Mouse (Mus musculus) frontal cortex, postnatal 36 days (tissue): ENCODE results near the gene Olfr329-ps.
A peak's percentile ranks its signal among the peaks of the same experiment; 100 is the strongest.
"Not testable (repeated sequence)": the region's sequence is repeated elsewhere in the genome, so short reads cannot be mapped to it uniquely, and the experiment has no call there.

ENCODE experiments used
- DNase-seq, 2 experiments: peaks; one replicate each; pipeline ENCODE4 v3.0.0; 2022; ENCODE audit warnings: low spot score in 2 of 2

The Olfr329-ps gene

DNA sequence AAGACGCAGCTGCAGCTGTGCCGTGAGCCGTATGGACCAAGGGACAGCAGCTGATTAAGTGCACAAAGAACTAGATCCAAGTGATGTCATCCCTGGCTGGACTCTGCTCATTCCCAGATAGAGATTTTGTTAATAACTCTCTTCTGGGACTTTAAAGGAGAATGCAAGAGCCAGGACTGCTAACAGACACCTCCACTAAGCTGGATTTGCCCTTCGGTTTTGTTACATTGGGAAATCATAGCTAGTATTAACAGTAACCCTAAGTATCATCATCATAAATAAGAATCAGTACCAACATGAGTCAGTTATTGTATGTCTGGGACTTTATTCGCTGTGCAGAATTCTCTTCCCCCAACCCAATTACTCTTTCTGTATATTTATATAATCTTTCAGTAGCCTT lies at the start of gene Olfr329-ps:
TSS of gene Olfr329-ps (minus strand) at position 101 of the 400 bp plus-strand sequence.
- DNase-seq: no peak

DNA sequence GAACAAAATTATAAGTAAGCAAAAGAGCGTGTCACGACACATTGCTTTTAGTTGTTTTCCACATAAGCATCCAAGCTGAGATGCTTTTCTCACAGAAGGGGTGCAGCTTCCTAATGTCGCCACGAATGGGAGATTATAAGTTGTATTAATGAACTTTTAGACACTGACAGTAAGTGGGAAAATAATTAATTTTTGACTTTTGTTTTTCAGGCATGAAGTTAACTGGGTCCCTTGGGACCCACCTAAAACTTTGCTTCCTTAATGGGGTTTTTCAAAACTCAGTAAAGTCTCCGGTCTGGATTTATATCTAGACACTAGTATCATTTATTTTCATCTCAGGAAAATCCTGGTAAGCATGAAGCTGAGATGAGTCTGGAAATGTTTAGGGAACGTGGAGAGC lies 48.6 kb upstream of the Olfr329-ps start, which contains the start of gene Olfr324:
TSS of gene Olfr324 (plus strand) at position 301 of the 400 bp plus-strand sequence.
- DNase-seq: no peak

DNA sequence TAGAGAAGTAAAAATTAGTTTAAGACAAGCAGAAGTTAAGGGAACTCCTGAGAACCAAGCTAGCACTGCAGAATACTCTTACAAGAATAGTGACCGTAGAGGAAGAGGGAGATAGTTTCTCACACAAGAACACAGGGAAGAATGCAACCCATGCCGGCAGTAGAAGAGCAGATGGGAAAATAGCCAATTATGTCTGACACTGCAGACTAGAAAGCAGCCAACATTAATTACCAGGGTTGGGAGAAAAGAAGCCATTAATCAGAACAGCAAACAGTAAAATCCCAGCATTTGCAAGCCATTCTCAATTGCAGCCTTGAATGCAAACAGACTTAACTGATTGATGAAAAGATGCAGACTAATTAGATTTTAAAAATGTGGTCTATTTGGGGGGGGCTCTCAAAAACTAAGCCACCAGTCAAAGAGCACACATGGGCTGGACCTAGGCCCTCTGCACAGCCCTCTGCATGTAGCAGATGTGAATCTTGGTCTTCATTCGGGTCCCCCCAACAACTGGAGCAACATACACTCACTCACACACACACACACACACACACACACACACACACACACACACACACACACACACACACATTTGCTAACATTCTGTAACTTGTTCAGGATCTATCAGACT lies 42.5 kb upstream of the Olfr329-ps start:
- no peak for DNase-seq

DNA sequence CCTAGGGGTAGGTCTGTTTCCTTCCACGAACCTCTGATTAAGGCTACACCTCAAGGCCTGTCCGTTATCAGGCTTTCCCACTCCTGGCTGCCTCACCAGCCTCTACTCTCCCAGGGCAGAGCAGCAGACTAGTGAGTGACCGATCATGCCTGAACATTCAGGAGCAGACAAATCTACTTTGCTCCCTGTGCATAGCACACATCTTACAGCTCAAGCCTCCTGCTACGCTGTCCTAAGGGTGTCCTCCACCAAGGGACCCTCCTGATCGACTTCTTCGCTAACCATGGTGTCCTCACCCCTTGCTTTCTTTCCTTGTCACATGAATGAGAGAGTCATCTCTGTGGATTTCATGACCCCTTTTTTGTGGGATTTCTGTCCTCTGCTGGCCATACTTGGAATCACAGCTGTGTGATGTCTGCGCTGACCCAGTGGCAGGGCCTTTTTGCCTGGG lies 41.7 kb upstream of the Olfr329-ps start:
- DNase-seq: peak; percentile 12 to 13

DNA sequence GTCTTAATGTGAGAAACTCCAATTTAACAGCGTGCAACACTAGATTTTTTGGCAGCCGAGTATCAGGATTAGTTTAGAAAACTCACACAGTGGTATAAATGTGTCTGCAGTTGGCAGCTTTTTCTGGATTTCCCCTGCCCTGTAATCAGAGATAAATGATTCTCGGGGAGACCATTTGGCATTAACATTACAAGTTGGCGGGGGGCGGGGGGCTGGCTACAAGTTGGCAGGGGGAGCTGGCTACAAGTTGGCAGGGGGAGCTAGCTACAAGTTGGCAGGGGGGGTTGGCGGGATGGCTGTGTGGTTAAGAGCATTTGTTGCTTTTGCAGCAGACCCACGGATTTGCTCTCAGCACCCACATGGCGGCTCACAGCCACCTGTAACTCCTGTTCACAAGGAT lies 32.4 kb upstream of the Olfr329-ps start:
- DNase-seq: peak; percentile 3 to 25

DNA sequence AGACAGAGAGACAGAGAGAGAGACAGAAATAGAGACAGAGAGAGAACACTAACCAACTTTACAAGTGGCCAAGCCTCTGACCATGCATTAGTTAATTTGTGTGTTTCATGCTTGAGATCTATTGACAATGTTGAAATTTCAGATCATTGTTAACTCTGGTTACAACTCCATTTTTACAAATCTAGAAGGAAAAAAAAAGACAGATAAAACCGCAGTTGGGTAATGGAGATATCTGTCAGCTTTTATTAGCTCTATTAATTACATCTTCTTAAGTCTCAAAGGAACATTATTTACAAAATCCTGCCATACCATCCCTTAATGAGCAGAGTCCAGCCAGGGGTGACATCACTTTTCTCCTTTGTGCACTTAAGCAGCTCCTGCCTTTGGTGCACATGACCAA lies 31.2 kb upstream of the Olfr329-ps start, which contains the start of gene Olfr325:
TSS of gene Olfr325 (plus strand) at position 301 of the 400 bp plus-strand sequence.
- DNase-seq: no peak

DNA sequence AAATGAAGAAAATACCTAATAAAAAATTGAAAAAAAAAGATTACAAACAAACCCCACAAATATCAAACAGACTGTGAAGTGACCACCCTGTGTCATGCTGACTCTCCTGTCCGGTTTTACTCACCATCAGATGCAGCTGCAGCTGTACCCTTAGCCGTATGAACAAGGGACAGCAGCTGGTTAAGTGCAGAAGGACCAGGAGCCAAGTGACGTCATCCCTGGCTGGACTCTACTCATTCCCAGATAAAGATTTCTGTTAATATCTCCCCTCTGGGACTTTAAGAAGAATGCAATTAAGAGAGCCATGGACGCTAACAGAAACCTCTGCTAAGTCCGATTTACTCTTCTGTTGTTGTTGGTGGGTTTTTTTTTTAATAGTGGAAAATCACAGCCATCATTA lies 24.2 kb upstream of the Olfr329-ps start, which contains the start of gene Olfr224:
TSS of gene Olfr224 (minus strand) at position 149 of the 400 bp plus-strand sequence.
- no peak for DNase-seq

DNA sequence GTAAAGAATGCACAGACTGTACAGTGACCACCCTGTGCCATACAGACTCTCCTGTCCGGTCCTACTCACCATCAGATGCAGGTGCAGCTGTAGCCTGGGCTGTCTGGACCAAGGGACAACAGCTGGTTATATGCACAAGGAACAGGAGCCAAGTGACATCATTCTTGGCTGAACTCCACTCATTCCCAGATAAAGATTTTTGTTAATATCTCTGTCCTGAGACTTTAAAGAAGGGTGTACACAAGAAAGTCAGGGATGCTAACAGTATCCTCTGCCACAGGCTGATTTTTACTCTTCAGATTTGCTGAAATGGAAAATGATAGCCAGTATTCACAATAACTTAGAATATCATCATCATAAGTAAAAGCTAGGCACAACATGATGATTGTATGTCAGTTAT lies 9.3 kb upstream of the Olfr329-ps start, which contains the start of gene Olfr328:
TSS of gene Olfr328 (minus strand) at position 101 of the 400 bp plus-strand sequence.
- no peak for DNase-seq

DNA sequence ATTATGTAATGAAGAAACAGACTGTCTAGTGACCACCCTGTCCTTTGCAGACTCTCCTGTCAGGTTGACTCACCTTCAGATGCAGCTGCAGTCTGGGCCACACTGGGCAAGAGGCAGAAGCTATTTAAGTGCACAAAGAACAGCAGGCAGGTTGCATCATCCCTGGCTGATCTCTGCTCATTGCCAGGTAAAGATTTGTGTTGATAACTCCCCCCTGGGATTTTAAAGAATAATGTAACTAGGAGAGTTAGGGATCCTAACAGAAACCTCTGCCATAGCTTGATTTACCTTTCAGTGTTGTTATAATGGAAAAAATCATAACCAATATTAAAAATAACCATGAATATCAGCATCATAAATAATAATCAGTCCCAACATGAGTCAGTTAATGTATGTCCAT lies 11.5 kb downstream of the Olfr329-ps start, which contains the start of gene Olfr330:
TSS of gene Olfr330 (minus strand) at position 101 of the 400 bp plus-strand sequence.
- DNase-seq: not testable (repeated sequence)

DNA sequence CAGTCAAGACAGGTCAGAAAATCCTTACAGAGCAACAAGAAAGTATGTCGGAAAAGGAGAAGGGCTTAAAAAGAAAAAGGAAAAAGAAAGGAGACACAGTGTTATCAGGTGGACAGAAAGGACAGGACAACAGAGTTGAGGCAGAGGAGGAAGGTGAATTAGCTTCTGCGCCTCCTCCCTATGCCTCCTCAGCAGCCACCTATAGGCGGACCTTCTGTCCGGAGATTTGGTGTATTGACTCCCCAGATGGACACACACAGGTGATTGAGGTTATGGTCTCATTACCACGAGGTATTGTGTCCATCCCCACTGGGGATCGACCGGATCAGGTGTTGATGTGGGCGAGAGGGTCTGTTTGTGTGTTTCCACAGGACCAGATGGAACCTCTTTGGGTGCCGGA lies 26.5 kb downstream of the Olfr329-ps start:
- DNase-seq: peak in 1 of 2 experiments; percentile 4

DNA sequence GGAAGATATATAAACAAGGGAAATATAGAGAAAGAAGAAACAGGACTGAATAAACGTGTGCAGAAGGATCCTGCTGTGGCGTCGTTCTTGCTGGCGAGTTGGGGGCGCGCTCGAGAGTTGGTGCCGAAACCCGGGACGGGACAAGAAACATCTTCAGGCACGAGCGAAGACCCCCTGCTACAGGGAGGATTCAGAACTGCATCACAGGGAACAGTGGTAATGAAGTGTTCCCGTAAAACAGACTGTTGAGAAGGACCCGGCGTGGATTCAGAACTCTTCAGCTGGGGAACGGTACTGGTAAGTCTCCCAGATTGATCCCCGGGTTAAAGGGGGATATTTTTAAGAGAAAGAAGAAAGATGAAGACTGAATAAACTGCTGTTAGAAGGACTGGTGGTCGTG lies 27.3 kb downstream of the Olfr329-ps start:
- DNase-seq: peak; percentile 20 to 32

DNA sequence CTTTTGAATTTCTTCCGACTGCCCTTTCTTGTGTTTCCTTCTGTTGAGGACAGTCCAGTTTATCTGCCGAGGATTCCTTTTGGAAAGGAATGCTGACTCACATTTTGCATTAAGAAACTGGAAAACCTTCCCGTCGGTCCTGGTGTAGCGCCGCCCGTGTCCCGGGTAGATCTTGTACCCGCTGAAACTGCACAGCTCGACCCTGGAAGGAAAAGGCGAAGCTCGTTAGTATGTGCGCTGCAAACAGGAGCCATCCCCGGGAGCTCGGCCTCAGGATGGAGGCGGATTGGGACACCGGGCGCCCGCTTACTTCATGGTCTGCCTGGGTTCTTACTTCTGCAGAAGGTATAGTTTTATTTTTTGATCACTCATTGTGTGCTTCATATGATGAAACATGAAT lies 37.2 kb downstream of the Olfr329-ps start:
- DNase-seq: not testable (repeated sequence)

DNA sequence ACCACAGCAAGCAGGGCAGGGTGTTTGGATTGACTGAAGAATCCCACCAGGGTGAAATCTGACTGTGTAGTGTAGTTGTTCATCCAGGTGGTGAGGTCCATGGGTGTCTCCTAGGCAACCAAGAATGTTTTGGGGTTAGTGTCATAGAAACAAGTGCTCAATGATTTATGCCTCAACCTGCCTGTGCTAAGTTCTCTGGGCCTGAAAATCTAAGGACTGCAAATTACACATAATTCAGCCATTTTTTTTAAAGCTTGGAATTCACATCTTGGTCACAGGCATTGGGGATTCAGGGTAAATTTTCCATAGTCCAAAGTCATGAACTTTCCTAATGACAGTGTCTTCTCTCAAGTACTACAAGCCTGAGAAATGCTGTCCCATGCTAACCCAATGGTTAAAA lies 43.8 kb downstream of the Olfr329-ps start, which contains the start of gene Olfr331:
TSS of gene Olfr331 (minus strand) at position 101 of the 400 bp plus-strand sequence.
- not testable (repeated sequence) for DNase-seq

DNA sequence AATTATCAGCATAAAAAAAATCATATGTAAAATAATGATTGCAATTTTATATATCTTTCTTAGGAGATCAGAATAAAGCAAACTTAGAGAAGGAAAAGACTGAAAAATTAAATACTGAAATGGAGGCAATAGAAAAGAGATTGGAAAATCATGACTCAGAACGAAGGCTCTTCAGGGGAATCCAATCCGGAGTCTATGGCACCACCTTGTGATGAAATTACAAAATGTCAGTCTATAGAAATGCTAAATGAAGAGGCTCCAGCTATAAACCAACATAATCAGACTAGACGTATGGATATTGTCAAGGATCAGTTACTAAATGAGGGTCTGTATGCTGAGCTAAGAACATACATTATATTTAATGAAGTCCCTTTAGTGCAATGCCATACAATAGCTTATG lies 46.9 kb downstream of the Olfr329-ps start:
- DNase-seq: peak in 1 of 2 experiments; percentile 7

DNA sequence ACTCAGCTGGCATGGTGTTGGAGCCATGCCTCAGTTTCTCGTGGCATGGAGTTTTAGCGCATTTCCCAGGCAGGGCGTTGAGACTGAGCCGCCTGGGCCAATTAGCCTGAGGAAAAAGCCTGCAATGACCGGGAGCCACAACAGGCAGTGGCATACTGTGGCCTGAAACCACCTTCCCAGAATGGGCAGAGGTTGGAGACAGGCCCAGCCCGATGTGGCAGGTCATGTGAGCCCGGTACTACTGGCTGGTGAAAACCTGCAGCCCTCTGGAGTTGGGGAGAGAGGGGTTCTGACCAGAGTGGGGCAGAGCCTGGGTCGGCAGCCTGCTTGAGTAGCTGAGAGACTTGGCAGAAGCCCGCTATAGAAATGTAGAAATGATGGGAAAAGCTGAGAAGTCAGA lies 47.5 kb downstream of the Olfr329-ps start:
- DNase-seq: no peak

DNA sequence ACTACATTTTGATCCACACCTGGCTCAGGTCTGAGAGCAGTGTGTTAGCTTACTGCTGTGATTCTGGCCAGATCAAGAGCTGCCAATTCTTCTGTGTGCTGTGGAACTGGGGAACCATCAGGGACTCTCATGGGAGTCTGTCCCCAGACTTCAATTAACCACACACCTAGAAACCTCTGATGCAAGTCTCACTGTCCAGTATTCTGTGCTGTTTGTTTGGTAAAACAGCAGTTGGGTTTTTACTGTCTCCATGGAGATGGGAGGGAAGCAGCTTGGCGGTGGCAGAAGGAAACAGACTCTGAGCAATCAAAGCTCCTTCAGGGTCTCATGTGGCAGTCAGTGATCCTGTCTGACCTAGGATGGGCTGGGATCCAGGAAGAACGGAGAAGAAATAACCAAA lies 53.8 kb downstream of the Olfr329-ps start, which contains the start of gene Olfr332:
TSS of gene Olfr332 (minus strand) at position 101 of the 400 bp plus-strand sequence.
- no peak for DNase-seq
